Mouse (Mus musculus) frontal cortex, postnatal 10 days (tissue): ENCODE data around the gene Tet2.
"Not testable (repeated sequence)": the region's sequence is repeated elsewhere in the genome, so short reads cannot be mapped to it uniquely, and the experiment has no call there.

Source experiments
- DNase-seq, 2 experiments: peaks; one replicate each; pipeline ENCODE4 v3.0.0; 2022; ENCODE audit warnings: low spot score in 2 of 2, mixed read lengths in 1 of 2

The Tet2 gene

DNA sequence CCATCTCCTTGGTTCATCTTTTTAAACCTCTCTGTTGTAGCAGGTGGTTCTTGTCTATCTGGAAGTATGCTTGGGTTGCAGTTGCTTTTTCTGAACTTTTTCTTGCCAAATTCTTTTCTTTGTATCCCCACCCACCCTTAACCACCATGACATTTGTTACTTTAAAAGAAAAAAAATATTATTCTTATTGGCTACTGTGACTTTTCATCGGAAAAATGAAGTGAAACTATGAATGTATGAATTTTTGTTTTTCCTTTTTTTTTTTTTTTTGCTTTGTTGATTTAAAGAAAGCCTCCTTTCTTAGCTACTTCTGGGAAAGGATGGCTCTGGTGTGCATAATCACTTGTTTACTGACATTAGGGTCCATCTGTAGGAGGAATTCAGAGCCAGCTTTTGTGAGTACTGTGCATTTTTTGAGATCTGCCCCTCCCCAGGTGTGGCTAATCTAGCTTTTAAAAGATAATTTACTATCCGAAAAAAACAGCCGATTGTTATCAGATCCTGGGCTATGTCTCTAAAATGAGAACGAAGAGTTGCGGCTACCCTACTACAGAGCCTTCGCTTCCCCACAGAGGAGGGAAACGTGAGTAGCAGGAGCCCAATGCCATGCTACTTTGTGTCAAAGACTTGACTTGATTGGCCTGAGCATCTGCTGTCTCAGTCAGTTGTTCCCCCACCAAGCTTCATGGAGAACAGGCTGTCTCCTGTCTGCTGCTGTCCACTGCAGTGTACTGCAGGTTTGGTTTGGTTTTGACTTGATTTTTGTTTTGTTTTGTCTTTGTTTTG, 4.6 kb upstream of the Tet2 start:
- no peak for DNase-seq

DNA sequence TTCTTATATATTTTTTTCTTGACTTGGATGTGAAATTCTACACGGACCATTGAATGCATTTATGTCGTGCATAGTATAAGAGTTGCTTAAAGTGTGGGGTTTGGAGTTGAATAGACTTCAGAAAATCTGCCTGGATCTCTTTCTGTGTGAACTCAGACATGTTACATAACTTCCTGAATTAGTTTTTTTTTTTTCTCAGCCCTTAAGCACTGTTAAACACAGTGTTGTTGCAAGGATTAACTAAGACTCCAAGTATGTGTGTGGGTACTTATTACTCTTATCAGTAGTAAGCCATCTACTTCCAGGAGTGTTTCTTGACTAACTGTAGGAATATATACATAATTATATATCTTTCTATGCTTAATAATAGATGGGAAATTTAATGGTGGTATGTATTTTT, 3.7 kb upstream of the Tet2 start:
- no peak for DNase-seq

DNA sequence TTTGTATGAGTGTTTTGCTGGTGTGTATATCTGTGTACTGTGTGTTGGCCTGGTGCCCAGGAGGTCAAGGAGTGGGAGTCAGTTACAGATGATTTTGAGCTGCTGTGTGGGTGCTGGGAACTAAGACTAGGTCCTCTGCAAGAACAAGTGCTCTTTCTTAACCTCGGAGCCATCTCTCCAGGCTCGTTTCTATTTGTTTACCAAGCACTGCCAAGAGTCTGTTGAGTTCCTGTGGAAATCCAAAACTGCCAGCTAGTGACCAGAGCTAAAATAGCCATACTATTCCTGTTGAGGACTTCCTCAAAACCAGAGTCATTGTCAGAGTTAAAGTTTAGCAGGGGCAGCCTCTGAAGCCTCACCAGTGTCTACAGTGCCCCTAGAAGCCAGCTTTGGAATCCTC, 1.9 kb upstream of the Tet2 start:
- no peak for DNase-seq

DNA sequence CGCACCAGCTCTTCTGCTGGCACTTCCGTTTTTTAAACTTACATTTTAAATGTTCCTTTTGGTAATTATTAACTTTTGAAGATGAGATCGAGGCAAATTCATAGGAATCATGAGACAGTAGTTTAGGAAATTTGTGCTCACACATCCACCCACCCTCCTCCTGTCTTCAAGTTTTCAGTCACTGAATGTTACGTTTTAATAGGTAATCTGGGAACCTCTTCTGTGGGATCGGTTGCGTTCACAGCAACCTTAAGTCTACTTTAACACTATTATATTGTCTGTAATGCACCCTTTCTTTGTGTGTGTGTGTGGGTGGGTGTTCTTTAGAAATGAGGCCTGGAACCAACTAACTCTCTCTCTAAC, 346 bp upstream of the Tet2 start:
- DNase-seq, result no peak

DNA sequence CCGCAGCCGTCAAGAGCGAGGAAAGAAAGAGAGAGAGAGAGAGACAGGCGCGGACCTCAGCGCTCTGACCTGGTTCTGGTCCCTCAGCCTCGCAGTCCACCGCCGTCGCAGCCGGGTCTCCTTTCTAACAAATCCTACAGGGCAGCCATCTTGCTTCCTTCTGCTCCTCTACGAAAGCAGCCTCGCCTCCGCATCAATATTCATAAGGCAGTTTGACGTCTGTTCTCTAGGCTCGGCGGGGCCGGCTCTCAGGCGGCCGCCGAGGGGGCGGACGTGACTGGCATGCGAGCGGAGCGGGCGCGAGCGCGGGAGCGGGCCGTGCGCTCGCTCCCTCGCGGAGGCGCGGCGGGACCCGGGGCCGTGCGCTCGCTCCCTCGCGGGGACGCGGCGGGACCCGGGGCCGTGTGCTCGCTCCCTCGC, 798 bp downstream of the Tet2 start:
- peak; percentile 88 for DNase-seq

DNA sequence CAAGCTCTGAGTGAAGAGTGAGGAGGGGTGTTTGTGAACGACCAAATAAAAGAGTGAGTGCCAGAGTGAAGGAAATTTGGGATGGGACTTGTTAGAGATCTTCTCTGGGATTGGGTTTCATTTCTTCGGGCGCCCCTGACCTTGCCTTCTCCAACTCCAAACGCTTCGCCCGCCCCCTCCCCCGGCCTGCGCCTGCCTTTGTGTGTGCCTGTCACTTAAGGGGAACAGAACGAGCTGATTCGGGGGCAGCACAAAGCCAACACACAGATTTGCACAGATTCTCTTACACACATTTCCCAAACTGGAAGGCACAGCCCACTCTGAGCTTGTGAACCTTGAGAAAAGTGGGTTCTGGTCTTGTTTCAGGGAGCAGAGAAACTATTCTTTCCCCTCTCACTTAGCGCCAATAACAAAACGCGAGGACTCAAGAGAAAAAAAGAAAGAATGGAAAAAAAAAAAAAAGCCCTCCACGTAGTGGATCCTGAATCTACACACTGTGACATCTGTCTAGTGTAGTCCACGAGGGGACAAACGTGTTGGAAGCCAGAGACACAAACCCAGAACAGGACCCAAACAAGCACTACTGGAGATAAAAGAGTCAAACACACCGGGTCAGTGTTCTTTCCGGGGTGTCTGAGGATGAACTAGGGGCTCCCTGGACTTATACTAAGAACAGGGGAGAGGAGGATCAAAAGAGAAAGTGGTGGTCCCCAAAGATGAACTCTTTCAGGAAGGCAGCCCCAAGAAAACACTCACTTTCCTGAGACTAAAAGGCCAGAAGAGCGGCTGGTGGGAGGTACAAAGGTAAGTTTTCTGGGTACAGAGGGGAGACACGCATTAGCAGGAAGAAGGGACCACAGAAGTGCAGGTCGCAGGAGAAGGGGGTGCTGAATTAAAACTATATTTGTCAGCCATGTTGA, 1.6 kb downstream of the Tet2 start:
- DNase-seq, result peak; percentile 32 to 48

DNA sequence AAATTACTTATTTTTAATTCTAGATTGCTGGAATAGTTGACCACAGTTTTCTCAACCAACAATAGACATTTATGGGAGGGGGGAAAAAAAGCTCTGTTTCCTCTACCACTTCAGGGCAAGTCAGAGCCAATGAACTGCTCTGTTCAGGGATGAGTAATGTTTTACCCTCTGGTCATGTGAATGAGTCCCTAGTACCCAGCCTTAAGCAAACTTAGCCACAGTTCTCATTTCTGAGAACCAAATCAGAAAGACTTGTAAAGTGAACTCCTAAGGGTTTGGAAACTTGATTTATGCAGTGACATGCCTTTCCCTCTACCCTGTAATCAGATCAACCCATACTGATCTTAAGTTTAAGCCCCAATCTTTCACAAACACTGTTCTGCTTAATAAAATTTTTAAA, 2.9 kb downstream of the Tet2 start:
- DNase-seq, result no peak

DNA sequence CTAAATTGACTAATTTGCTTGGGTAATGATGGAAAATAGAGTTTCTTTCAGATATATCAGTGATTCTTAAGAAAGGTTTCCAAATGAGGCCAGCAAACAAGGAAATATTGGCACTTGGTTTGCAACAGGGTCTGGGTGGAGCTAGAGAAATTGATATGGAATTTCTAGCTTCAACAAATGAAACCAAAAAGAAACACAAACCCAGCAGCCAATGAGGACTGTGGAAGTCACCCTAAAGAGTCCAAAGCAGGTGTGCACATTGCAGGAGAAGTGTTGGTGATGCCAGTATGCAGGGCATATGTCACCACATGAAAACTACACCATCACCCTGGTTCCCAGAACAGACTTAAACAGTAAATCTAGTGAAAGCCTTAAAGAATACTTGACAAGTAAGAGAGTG, 3.9 kb downstream of the Tet2 start:
- DNase-seq, result no peak

DNA sequence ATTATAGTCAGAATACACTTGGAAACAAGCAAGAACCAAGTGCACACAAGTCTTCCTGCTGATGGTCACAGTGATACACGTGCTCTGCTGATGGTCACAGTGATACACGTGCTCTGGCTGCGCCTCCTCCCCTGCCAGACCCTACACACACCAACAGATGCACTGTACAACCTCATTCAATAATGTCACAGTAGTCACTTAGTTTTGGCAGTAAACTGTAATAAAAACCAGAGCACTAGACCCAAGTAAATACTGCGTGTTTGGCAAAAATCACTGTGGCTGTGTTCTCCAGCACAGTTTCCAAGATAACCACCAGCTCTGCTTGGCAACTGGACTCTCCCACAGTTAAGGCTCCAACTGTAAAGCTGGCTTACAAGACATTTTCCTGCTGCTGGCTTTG, 4.9 kb downstream of the Tet2 start:
- no peak for DNase-seq

DNA sequence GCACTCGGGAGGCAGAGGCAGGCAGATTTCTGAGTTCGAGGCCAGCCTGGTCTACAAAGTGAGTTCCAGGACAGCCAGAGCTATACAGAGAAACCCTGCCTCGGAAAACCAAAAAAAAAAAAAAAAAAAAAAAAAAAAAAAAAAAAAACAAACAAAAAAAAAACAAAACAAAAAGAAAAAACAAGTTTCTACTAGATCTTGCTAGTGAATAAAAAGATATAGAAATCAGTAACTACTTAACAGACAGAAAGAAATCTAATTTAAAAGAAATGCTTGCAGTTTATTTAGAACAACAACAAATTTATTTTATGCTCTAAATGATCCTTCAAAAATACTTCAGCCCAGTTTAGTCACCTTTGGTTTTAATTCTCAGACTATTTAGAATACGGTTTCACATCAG, 6.4 kb downstream of the Tet2 start:
- DNase-seq, result not testable (repeated sequence)

DNA sequence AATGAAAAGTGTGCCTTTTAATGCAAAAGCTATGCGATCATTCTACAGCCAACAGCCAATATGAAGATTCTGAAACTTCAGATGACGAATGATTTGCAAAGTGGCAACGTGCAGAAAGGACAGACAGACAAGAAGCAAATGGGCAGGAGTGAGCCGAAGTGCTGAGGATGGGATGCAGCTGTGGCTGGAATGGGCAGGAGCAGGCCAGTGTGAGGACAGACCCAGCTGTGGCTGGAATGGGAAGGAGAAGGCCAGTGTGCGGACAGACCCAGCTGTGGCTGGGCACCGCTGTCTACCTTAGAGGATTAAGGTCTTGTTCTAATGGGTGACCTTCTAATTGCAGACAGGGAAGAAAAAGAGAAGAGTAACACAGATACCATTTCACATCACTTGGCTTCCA, 9.3 kb downstream of the Tet2 start:
- DNase-seq, result no peak

DNA sequence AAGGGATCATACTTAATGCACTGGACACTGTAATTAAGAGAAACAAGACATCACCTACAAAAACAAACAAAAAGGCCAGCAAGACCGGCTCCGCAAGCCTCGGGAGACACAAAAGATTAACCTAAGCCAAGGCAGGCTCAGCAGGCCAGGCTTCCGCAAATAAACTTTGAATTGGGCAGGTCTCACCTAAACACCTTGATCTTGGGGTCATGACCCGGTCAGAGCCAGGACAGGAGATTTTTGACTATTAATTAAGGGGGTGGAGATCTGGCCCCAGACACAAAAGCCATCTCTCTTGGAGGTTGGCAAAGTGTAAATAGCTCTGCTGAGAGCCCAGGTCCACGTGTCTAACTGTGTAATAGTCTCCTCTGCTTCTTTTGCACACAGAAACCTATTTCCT, 10.9 kb downstream of the Tet2 start:
- no peak for DNase-seq

DNA sequence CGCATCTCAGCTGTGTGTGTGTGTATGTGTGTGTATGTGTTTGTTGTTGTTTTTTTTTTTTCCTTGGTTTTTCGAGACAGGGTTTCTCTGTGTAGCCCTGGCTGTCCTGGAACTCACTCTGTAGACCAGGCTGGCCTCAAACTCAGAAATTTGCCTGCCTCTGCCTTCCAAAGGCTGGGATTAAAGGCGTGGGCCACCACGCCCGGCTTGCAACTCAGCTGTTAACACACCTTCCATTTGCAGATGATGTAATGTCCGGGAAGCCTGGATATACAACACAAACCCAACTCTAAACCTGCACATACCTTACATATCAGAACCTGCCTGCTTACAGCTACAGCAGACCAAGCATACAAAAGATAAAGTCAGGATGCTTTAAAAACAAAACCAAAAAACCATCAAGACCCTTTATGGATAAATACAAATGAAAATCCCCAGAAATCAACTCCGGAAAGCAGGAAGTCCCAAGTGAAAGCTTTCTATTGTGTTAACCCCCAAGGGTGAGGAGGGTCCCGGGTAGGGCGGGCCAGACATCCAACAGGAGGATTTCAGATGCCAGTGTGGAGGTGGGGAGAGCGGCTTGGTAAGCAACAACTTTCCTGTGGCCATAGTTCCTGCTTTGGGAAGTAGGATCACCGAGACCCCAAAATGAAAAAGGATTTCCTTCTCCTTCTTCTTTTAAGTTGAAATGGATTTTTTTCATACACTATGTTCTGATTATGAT, 11.5 kb downstream of the Tet2 start:
- no peak for DNase-seq

DNA sequence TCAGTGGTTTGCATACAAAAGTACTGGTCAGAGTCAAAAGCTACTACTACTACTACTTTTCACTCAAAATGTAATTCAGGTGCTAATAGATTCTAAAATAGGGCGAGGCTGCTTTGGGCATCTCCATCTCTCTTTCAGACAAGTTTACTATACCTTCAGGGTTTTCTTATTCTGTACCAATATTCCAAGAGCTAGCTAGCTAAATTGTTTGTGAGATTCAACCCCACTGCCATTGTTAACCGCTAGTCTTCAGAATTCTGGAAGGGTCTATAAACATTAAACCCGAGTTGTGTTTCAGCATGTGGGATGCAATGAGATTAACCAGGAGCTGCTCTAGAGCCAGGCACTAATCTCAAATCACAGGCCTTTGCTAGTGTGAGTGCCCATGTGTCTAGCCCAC, 12.1 kb downstream of the Tet2 start:
- DNase-seq, result no peak

DNA sequence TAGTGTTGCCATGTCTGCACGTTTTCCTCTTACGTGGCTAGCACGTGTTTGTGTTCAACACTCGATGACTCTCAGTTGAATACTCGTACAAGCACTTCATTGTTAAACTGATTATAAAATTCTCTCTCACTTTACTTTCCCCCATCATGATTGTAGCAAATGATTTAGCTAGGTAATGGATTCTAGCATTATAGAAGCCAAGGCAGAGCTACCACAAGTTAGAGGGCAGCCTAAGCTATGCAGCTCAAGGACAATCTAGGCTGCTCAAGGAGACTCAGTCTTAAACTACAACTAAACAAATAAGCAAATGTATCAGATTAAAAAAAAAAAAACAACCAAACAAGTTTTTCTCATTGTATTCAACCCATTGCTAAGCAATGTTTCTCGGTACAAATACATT, 12.7 kb downstream of the Tet2 start:
- no peak for DNase-seq

DNA sequence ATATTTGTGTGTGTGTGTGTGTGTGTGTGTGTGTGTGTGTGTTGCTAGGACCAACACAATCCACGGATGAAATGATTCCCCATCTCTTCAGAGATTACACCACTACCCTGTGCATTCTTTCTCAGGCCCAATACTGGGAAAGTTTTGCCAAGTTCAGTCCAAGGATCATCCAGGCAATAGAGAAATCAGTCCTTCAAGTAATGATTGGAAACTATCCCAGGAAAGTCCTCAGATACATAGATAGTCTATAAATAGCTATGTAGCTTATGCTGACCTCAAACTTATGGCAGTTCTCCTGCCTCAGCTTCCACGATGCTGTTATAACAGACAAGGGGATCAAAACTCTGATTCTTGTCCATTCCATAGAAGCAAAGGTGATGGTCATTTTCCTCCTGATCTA, 13.8 kb downstream of the Tet2 start:
- DNase-seq, result no peak

DNA sequence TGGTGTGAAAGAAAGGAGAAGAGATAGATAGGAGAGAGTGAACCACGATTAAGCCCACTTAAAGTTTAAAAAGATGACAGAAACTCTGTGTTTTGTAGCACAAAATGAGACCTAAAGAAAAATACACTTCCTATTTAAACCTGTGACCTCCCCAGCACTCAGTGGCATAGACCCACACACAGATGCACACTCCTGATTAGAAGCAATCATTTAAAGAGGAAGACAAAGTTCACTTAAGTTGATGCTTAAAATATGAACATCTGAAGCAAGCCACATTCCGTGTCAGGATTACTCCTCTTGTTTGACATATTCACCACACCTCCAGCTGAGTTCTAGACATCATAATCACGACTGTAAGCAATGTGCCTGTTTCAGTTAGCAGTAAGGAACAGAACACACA, 14.3 kb downstream of the Tet2 start:
- DNase-seq, result no peak

DNA sequence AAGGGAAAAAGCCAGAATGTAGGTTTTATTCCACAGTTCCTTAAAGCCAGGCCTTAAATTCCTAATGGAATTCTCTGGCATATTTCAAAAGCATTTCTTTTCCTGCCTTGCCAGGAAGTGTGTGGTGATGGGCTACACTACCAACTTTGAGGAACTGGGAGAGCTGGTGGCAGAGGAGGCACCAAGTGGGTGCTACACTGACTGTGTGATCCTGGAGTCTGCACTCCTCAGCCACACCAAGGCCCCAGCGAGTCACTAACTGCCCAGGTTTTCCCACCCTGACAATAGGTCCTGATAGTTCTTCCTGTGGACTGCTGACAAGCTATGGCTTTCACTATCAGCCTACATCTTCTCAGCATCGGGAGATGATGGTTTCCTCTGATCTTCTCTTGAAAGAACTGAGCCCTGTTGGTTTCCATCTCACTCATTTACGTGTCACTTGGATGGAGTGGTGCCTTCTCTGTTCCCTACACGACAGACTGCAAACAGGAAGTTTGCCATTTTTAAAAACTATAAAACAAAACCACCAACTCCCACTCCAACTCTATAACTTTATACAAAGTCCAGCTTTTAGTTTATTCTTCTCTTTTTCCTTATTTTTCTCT, 18.7 kb downstream of the Tet2 start:
- DNase-seq, result no peak

DNA sequence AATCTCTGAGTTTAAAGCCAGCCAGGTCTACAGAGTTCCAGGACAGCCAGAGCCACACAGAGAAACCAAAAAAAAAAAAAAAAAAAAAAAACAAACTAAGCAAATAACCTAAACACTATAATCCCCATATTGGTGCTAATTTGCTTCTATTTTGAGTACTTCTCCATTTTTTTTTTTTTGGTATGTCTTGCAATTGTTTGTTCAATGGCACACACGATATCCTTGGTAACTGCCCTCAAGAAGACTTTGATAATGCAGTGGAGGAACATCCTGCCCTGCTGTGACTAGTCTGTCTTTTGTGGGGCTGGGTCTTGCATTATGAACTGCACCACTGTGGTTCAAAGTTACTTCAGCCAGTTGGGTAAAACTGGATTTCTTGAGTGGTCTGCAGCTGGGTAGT, 19.4 kb downstream of the Tet2 start:
- no peak for DNase-seq

DNA sequence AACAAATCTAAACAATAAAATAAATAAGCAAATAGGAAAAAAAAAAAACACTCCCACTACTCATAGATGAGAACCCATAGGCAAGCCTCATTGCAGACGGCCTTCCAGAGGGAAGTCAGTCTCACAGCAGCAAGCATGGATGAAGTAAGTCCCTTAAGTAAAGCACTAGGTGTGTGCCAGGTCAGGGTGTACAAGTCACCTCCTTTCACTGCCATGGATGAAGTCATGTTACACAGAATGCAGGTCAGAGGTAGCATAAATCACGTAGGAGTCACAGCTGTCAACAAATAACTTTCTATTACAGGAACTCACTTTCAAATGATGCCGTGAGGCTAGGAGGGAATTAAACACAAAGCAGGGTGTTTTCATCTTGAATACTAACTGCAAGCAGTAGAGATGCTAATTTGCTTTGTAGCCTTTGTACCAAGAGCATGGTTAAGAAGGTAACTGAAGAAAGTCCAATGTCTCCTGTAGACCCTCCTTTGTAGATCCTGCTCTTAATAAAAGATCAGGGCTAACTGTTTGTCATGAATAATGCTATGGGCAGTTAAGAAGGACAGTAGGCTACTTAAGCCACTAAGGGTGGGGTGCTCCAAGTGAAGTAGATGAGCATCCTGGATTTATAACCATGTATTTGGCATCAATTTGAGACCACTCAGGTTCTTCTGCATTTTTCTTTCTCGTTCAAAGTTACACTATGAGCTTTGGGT, 20.4 kb downstream of the Tet2 start:
- DNase-seq, result no peak

DNA sequence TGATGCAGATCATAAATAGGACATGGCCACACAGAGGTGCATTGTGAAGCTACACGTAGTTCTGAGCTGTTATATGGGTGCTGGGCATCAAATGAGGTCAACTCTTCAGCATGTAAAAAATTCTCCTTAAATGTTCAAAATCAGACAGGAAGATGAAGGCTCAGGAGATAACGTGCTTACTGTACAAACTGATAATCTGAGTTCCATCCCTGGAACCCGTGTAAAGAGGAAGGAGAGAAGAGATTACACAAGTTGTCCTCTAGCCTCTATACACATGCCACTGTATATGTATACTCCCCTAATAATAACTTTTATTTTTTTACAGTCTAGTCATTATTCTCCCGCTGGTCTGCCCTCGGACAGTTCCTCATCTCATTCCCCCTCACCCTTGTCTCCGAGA, 21.7 kb downstream of the Tet2 start:
- DNase-seq, result no peak
